Mouse (Mus musculus) liver, postnatal 0 days (tissue): ENCODE data around the gene Cdh18.

ENCODE experiments used
- CTCF ChIP-seq: sonication (generic); IDR thresholded peaks from 2 replicates; pipeline ENCODE4 v1.5.1; 2016; ENCODE audit warnings: antibody characterized with exemption, low read depth
- EP300 ChIP-seq: IDR thresholded peaks from 2 replicates; pipeline ENCODE4 v1.6.1; 2016; ENCODE audit warnings: antibody characterized with exemption, low read depth, mild to moderate bottlenecking

DNA sequence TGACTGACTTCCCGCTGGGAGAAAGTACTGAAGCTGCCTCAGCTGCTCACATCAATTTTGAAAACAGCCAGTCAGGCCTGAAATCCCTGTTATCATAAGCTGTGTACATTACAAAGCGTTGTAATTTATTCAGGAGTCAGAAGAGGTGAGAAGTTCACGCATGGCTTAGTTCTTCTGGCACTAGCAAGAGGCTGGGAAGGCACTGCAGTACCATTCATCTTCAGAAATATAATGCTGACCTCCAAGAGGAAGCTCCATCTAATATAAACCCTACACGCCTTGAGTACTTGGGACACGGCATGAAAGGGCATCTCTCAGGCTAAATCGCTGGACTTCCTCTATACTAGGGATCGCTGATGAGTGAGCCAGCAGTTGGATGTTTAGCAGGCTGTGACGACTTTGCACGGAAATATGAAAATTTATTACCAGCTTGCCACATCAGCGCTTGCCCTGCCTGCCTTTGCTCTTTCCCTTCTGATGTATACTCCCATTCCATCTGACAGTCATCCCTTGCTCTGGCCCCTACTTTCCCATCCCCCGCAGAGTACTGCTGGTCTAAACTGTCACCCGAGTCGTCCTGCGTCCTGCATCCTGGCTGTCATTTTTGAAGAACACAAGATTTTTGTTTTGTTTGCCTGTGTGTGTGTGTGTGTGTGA, 486.9 kb downstream of the Cdh18 start:
- TF ChIP-seq CTCF (no peak), EP300 (no peak)
